Mouse (Mus musculus) c-Kit-negative CD71-positive TER-119-positive erythroid progenitor cells, embryonic 14.5 days (primary cell): ENCODE measurements around the gene Sfxn1.

ENCODE experiments used
- DNase-seq: peaks from one replicate; pipeline ENCODE4 v3.0.0-alpha.2; 2013; ENCODE audit warnings: low read depth, low spot score

Gene Sfxn1

DNA sequence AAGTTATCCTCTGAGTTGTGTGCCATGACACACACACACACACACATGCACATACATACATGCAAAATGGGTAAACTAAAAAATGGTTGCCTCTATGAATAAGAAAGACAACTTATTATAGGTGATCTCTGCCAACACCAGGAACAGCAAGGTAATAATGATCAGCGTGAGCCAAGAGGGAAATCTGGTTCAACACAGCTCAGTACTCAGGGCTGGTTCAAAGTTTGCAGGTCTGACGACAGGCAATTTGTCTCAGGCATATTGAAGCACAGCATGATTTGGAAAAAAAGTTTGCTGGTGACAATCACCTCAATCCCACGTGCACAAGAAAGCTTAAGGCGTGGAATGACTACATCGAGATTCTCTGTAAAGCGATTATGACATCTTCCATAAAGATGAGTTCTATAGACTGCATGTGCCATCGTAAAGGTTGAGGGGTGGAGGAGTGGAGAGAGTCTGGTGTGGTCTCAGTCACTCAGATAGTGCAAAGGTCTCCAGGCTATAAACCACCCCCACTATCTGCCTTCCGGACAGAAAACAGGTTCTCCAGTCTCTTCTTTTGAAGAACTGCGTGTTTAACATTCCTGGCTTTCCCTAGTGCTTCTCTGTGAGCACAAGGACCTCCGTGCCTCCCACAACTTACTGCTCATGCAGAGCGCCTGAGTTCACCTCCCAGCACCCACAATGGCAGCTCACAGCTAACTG, 6.0 kb downstream of the Sfxn1 start:
- no peak for DNase-seq

DNA sequence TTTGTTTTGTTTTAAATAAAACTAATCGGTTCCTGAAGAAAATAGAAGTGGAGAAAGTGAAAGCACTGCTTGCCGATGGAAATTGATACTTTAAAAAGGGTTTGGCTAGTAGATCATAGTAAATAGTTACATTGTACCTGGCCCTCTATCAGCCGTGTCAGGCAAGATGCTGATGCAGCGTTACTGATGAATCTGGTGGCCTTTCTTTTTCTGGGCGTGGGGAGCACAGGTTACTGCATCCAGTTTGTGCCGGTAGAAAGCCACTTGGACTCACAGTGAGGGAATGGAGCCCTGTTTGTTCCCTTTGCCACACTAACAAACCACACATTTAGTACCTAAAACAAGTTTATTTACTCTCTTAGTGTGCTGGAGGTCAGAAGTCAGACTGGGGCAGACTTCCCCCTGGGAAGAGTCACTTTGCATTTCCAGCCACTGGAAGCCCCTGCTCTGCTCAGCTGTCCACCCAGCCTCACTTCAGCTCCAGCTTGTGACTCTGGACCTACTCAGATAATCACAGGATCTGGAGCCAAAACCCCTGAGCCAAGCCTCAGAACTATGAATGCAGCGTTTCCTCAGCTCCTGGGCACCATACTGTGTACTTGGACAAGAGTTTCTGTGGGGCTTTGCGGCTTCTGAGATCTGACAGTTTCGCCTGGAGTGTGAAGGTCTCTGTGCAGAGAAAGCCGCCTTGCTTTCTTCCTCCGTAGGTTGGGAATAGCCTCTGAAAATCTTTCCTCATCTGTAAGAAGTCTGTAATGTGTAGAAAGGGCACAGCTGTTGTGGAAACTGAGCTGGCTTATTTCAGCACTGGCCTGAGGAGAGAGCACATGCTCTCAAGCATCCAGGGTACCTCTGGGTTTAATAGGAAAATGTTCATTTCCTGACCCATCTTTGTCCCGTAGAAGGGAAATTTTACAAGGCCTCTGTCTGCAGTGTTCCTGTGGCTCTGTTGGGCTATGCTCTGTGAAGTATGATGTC, 8.4 kb downstream of the Sfxn1 start:
- DNase-seq = no peak

DNA sequence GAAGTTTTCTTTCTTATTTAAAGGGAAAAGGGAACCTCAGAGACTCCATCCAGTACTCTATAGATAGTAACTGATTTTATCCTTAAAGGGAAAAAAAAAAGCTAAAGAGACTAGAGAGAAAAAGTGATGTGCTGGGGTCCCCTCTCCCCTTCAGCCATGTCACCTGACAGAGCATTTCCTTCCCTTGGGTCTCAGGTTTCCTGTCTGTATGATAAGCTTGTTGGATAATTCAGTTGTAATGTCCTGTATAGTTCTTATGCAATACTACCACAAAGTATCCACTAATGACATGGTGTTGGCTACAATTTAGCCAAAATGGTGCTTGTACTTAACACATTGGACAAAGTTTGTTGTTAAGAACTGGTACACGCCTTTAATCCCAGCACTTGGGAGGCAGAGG, 9.1 kb downstream of the Sfxn1 start:
- no peak for DNase-seq

DNA sequence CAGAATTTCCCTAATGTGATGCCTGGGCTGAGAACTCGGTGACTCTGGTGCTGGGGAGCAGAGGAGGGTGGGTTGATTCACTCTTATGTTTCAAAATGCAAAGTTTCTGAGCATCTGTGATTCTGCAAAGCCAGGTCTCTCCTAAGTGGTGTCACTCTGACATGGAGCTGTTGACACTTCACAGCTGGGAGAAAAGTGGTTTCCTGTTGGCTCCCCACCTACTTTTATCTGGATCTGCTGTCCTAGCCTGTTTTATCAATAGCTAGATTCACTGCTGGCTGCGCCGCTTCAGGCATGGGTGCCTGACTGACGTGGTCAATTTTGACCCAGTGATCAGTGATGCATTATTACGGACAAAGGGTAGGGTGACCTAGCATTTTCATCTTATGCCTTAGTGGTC, 11.3 kb downstream of the Sfxn1 start:
- no peak for DNase-seq

DNA sequence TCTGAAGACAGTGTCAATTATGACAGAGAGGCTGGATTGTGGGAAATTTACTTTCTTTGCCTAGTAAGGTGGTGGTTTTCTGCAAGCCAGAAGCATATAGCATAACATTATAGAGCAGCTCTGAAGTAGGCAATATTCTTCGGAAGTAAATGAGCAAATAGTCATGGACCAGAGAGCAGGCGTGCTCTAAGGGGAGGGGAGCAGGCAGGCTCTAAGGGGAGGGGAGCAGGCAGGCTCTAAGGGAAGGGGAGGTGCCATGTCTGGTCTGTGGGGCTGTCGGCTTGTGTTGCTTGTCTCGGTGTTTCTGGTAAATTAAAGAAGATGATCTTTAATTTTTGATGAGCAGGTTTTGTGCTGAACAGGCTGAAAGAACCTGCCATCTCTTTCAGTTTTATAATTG, 12.5 kb downstream of the Sfxn1 start:
- DNase-seq = no peak

DNA sequence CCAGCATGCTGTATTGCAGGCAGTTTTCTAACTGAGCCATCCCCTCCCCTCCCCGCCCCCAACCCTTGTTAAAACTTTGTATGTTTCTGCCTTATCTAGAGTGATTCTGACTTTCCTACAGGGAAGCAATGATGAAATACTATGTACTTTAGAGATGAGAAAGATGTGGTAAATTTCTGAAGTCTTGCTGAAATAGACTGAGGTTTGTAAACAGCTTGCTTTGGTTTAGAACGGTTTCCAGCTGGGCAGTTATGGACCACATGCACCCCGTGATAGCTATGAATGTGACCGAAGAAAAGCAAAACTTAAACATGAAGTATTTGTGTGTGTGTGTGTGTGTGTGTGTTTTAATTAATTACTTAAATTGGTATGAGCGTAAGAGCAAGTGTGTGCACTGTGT, 13.2 kb downstream of the Sfxn1 start:
- no peak for DNase-seq

DNA sequence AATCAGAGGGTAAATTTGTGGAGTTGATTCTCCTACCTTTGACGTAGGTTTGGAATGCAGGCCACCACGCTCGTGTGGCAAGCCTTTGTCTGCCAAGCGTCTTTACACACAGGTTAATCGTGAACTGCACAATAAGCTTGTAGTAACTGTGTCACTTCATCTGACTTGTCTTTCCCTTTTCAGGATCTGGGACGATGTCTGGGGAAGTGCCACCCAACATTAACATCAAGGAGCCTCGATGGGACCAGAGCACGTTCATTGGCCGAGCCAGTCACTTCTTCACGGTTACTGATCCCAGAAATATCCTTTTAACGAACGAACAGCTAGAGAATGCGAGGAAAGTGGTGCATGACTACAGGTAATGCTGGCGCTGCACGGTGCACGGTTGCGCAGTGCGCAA, 13.6 kb downstream of the Sfxn1 start:
- DNase-seq = no peak

DNA sequence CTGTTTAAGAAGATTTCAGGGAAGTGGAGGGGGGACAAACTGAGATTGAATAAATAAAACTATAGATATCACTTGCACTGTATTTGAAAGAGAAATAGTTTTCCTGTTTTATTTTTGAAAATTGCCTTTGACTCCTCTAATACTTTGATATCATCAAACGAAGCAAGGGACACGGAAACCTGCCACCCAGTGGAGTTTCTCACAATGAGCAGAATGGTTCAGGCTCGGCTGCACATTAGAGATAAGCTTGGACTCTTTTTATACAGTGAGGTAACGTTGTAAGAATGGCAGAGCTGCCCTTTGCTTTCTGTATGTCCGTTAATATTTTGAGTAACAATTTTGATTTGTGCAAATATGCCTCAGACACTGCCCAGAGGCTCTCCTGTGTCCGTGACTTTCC, 20.1 kb downstream of the Sfxn1 start:
- no peak for DNase-seq

DNA sequence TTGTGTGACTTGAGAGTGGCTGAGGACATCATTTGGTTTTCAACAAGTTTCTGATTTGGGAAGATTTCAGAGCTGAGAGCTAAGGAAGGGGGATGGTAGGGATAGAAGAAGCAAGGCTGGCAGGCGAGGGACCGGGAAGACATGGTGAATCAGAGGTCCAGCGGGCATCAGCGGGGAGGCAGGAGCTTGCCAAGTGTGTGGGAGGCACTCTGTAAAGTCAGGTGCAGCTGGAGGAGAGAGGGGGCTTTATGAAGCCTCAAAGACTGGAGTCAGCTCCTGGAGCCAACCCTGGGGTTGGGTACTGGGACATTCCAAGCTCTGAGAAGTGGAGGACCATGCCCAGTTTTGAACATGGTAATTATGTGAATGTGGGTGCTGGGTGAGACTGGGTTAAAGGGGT, 22.7 kb downstream of the Sfxn1 start:
- no peak for DNase-seq

DNA sequence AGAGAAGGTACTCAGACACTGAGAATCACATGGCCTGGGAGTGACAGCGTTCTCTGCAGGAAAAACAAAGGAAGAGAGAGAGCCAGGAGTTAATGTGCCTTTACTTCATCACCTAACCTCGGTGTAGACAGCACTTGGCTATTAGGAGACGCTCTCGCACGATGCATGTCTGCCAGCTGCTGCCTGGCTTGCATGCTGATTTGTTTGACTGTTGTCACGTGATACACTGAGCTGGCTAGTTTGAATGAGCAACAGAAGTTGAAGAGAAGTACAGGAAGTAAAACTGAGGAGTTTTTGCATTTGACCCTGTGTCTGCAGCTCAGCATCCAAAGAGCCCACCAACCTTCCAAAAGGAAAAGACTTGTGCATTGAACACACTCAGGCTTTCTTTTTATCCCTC, 23.3 kb downstream of the Sfxn1 start:
- DNase-seq = no peak

DNA sequence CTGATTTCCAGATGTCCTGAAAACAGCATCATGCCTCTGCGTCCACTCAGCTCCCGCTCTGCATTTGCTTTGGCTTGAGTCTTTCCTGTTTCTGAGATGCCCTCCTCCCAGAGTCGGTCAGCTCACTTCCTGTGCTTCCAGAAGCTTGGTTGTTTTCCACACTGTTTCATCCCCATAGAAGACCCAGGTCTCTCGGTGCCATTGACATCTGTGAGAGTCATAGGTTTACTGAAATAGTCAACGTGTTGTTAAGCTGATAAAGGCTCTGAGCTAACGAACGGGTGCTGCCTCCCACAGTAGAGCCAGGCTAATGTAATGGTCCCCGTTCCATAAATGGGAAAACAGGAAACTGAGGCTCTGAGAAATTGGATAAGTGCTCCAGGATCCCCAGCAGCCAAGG, 24.1 kb downstream of the Sfxn1 start:
- no peak for DNase-seq

DNA sequence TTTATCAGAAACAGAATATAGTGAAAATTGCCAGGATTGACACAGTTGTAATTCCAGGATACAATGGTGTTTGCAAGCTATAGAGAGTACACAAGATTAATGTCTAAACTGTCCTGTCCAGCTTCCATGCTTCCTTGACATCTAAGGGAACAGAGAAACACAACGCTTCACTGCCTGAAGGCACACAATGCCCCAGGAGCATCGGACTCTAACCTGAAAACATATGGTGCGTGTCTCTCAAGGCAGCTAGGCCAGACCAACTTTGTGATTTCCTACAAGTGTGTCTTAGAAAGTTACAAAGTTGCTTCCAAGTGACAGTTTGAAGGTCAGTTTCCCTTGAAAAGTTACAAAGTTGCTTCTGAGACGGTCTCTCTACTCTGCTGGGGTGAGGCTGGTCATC, 25.6 kb downstream of the Sfxn1 start:
- DNase-seq = no peak

DNA sequence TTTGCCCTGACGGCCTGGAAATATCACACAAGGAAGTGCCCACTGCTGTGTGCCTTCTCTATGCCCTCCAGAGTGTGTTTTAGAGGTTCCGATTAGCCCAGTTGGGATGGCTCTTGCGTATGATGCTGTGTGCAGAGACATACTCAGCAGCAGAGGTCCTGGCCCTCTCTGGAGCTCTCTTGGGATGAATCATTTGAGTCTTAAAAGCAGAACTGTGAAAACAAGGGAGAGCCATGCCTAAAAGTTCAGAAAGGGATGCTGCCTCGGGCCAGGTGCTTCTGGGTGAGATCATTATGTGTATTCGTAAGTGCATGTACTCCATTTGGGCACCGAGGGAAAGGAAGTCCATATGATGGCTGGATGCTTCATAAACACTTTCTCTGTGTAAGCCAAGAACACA, 26.1 kb downstream of the Sfxn1 start:
- no peak for DNase-seq

DNA sequence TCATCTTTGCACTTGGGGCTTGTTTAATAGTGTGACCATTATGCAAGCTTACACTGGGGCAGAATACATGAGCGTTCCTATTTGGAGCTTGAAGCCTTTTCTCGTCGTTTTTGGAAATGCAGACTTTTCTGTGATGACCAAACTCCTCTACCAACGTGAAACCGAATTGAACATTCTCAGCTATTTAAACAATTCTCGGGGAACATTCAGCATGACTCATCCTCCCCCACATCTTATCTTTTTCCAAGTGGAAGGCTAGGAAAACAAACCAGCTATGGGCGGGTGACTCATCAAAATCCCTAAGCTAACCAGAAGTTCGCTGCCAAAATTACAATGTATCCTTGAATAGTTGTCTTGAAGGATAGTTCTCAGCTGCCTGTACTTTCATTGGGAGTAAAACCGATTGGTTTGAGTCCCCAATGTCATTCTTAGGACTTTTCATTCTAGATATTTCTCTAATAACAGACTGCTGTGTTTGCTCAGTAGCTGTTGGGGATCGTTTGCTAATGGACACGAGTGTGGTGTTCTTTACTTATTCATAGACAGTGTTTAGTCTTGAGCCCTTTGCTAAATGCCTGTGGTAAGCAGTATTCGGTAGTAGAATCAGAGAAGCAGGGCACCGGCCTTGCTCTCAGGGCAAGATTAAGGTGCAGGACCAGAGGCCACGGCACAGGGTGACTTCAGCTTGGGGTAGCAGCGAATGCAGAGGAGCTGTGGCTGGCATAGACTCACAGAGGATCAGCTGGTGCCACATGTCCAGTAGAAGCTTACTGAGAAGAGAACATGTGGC, 29.6 kb downstream of the Sfxn1 start:
- no peak for DNase-seq

DNA sequence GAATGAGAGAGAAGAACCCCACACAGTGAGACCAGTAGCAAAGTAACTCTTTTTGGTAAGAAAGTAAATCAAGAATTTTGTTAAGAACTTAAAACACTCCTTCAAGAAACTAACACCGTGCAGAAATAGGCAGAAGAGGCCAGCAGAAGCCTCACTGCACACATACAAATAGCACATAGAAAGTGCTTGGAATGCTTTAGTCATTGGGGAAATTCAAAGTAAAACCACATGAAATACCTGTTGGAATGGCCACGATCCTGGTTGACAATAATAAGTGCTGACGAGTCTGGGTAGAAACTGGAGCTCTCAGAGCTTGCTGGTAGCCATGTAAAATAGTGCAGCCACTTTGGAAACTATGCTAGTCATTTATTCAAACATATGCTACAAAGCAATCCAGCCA, 30.4 kb downstream of the Sfxn1 start:
- DNase-seq = no peak

DNA sequence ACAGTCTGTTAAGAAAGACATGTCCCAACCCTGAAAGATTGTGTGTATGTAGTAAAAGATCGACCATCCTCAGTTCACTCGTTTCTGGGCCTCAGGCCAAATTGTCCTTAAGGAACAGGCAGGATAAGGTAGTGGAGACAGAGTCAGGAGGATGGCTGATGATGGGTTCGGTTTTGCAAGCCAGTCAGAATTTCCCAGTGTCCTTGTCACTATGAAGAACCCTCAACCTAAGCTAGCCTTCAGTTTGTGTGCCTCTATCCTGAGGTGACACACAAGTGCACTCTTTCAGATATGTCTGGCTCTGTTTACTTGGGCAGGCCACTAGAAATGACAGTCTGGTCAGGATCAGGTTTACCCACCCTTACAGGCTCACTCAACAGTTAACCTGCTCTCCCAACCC, 31.6 kb downstream of the Sfxn1 start:
- no peak for DNase-seq

DNA sequence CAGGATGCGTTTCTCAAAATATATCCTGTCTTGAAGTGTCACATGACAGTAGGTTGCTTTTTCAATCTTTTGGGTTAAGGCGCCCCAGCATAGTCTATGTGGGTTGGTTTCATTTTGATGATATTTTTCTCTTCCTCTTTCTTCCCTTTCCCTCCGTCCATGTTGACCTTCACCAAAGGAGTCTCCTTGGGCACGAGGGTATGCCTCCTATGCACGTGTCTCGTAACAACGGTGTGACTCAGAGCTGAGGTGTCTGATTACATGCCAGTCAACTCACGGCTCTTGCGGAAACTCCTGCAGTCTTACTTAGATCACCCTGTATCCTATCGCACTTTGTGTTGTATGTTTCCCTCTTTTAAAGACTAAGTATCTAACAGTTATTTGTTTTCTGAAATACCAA, 32.2 kb downstream of the Sfxn1 start:
- no peak for DNase-seq

DNA sequence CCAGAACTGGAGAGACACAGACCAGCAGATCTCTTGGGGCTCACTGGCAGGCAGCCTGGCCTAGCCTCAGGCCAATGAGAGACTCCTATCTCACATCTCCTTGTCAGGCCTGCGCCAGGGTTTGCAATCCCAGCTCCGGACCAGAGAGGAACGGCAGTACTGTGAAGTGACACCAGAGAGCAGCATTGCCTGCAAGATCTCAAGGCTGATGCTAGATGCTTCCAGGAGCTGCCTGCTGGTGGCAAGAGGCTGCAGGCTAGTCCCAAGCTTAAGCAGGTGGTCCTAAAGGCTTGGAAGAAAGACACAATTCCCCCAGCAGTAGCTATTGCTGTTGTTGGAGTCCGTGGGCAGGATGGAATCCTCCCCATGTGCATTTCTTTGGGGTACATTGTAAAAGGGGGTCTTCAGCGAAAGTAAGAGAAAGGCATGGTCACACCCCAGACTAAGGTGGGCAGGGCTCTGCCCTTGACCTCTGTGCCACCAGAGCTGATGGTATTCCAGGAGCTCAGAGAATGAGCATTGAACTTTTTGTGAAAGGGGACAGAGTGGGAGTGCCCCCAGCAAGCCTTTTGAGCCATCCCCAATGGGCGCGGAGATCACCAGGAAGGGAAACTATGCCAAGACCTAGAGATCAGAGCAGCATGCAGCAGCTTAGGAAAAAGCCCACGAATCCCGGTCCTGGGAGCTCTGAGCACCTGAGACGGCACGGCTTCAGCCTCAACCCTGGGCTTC, 42.3 kb downstream of the Sfxn1 start:
- DNase-seq = no peak

DNA sequence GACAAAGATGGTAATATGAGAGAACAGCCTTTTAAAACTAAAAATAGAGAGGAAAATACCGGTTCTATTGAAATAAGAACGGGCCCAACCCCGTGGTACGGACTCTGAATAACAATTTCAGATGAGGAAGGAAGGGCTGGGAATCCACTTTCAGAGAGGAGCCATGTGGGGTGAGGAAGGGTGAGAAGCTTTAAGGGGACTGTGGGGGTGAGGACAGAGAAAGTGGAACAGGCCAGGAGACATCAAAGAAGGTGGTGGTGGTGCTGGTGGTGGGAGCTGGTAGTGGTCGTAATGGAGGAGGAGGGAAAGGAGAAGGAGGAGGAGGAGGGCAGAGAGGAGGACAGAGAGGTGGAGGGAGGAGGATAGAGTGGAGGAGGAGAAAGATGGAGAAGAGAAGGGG, 43.3 kb downstream of the Sfxn1 start:
- DNase-seq = no peak

DNA sequence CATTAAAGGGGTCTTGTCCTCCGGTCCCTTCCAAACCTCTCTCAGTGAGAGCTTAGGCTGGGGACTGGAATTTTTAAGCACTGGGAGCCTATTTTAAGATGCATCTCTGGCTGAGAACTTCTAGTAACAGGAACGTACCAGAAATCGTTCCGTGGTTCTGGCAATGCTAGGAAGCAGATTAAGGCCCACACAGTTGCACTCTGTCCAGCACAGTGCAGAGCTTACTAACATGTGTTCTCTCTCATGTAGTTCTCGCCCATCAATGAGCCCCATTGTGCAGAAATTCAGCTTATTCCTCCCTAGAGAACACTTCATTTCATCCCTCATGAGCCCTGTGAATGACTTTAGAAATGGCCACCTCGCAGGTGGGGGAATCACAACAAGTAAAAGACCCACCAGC, 44.1 kb downstream of the Sfxn1 start:
- no peak for DNase-seq

DNA sequence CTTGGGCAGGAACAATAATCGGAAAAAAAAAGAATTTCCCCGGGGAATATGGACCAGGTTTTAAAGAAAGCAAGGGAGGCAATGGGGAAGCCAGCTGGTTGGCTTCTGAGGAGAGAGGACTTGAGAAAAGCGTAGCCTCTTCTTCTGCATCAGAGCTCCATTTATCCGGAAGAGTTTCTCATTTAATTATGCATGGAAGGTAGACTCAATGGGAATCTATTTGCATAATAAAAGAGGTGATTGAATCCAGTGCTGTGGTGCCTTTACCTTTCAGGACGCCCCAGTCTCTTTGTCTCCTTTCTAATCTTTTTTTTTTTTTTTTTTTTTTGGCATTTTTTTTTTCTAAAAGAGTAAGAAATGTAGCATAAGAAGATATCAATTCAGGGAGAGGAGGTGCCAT, 46.7 kb downstream of the Sfxn1 start:
- DNase-seq = no peak
